Mouse (Mus musculus): ENCODE measurements at regions not wholly inside any gene's neighbourhood (a gene's known extent, or its start where the extent isn't known, plus 50 kb on each side); places are given as distances from the start of the nearest gene placed in this dataset.

- Histone ChIP-seq H3K27ac (ENCODE audit: low read length) (no peak overlapping the region), H3K27me3 (ENCODE audit: control insufficient read depth, insufficient read depth, low read depth, low read length) (peaks cover 18% of the 10 kb centered on the region), H3K9me3 (ENCODE audit: control insufficient read depth, low read length) (no peaks in the 10 kb centered on the region), H3K36me3 (ENCODE audit: control insufficient read depth, insufficient read depth, low read length) (no peaks in the 10 kb centered on the region), H3K4me3 (ENCODE audit: low read length) (no peak overlapping the region), H3K4me1 (replicated peaks; ENCODE audit: control insufficient read depth, insufficient read depth, low read length) (no peaks in the 10 kb centered on the region; the same call in 1 of the 2 replicates), H3K4me2 (ENCODE audit: low read depth, low read length) (no peak overlapping the region), H3K9ac (ENCODE audit: low read length) (no peak overlapping the region)
- WGBS, result 60% methylated on average over 3 of the region's 3 CpGs
- no peak for ATAC-seq (ENCODE audit: low read depth)
These were observed 114.4 kb downstream of the H2afy start for GRCm38 (mm10) chr13:56021716-56022115.

DNA sequence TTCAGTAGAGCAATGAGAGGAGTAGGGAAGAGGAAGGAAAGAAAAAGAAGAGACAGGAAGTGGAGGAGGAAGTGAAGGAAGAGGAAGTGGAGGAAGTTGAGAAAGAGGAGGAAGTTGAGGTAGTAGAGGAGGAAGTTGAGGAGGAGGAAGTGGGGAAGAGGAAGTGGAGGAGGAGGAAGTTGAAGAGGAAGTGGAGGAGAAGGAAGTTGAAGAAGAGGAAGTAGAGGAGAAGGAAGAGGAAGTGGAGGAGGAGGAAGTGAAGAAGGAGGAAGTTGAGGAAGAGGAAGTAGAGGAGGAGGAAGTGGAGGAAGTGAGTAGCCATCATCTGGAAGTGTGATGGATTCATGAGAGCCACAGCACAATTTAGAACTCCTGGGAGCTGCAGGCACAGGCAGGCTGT lies 122.2 kb downstream of the H2afy start:
- no peak overlapping the region for H3K4me3 ChIP-seq (ENCODE audit: low read length)
- no peaks in the 10 kb centered on the region for H3K4me1 ChIP-seq (replicated peaks; ENCODE audit: control insufficient read depth, insufficient read depth, low read length)
- H3K27ac ChIP-seq (ENCODE audit: low read length), result no peak overlapping the region
- H3K36me3 ChIP-seq (ENCODE audit: control insufficient read depth, insufficient read depth, low read length), result no peaks in the 10 kb centered on the region
- no peaks in the 10 kb centered on the region for H3K9me3 ChIP-seq (ENCODE audit: control insufficient read depth, low read length)
- H3K27me3 ChIP-seq (ENCODE audit: control insufficient read depth, insufficient read depth, low read depth, low read length), result peaks cover 3% of the 10 kb centered on the region
- H3K4me2 ChIP-seq (ENCODE audit: low read depth, low read length), result no peak overlapping the region
- no peak overlapping the region for H3K9ac ChIP-seq (ENCODE audit: low read length)
- ATAC-seq (ENCODE audit: low read depth), result no peak

- ATAC-seq (ENCODE audit: low read depth), result no peak; the same call in 1 of the 2 replicates
- no peaks in the 10 kb centered on the region; the same call in 1 of the 2 replicates for H3K4me1 ChIP-seq (replicated peaks; ENCODE audit: control insufficient read depth, insufficient read depth, low read length)
- no peak overlapping the region for H3K4me2 ChIP-seq (ENCODE audit: low read depth, low read length)
- H3K9me3 ChIP-seq (ENCODE audit: control insufficient read depth, low read length), result no peaks in the 10 kb centered on the region
- H3K4me3 ChIP-seq (ENCODE audit: low read length), result no peak overlapping the region
- no peak overlapping the region for H3K27ac ChIP-seq (ENCODE audit: low read length)
- H3K36me3 ChIP-seq (ENCODE audit: control insufficient read depth, insufficient read depth, low read length), result no peaks in the 10 kb centered on the region
- H3K9ac ChIP-seq (ENCODE audit: low read length), result no peak overlapping the region
- H3K27me3 ChIP-seq (ENCODE audit: control insufficient read depth, insufficient read depth, low read depth, low read length), result peaks cover 4% of the 10 kb centered on the region; the same call in 1 of the 2 replicates
- WGBS, result 24% methylated on average over 6 of the region's 6 CpGs
These were observed 125.7 kb downstream of the H2afy start for GRCm38 (mm10) chr13:56010416-56010815.

GRCm38 (mm10) chr13:56006827-56007226 lies 129.3 kb downstream of the H2afy start:
- no peak for ATAC-seq (ENCODE audit: low read depth)
- no peak overlapping the region for H3K4me3 ChIP-seq (ENCODE audit: low read length)
- H3K4me1 ChIP-seq (replicated peaks; ENCODE audit: control insufficient read depth, insufficient read depth, low read length), result peaks cover 3% of the 10 kb centered on the region; the same call in 1 of the 2 replicates
- no peak overlapping the region for H3K9ac ChIP-seq (ENCODE audit: low read length)
- H3K9me3 ChIP-seq (ENCODE audit: control insufficient read depth, low read length), result no peaks in the 10 kb centered on the region
- no peak overlapping the region for H3K4me2 ChIP-seq (ENCODE audit: low read depth, low read length)
- no peaks in the 10 kb centered on the region for H3K36me3 ChIP-seq (ENCODE audit: control insufficient read depth, insufficient read depth, low read length)
- 71% methylated on average over 2 of the region's 2 CpGs for WGBS
- peaks cover 5% of the 10 kb centered on the region; the same call in 1 of the 2 replicates for H3K27me3 ChIP-seq (ENCODE audit: control insufficient read depth, insufficient read depth, low read depth, low read length)
- no peak overlapping the region for H3K27ac ChIP-seq (ENCODE audit: low read length)

DNA sequence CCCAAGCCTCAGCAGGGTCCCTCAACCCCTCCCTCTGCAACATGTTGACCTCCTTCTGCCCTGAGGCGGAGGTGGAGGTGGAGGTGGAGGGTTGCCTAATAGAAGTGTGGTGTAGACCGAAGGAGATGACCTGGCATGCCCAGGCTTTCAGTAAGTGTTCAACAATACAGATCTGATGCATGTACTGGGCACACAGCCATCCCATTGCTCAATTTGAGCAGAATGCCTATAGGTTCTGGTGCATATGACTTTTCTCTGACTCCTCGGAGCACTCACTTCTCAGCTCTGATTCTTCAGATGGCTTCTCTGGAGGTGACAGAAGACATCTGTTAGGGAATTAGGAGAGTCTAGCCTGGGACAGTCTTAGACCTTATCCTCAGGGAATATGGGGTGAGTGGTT lies 130.4 kb downstream of the H2afy start:
- H3K4me2 ChIP-seq (ENCODE audit: low read depth, low read length), result no peak overlapping the region
- no peaks in the 10 kb centered on the region for H3K36me3 ChIP-seq (ENCODE audit: control insufficient read depth, insufficient read depth, low read length)
- 43% methylated on average over 3 of the region's 3 CpGs for WGBS
- peaks cover 7% of the 10 kb centered on the region; the same call in 1 of the 2 replicates for H3K27me3 ChIP-seq (ENCODE audit: control insufficient read depth, insufficient read depth, low read depth, low read length)
- no peak overlapping the region for H3K27ac ChIP-seq (ENCODE audit: low read length)
- no peak overlapping the region for H3K4me3 ChIP-seq (ENCODE audit: low read length)
- H3K9me3 ChIP-seq (ENCODE audit: control insufficient read depth, low read length), result no peaks in the 10 kb centered on the region
- H3K9ac ChIP-seq (ENCODE audit: low read length), result no peak overlapping the region
- ATAC-seq (ENCODE audit: low read depth), result peak; percentile 66
- H3K4me1 ChIP-seq (replicated peaks; ENCODE audit: control insufficient read depth, insufficient read depth, low read length), result peaks cover 3% of the 10 kb centered on the region; the same call in 1 of the 2 replicates

- H3K9me3 ChIP-seq (ENCODE audit: control insufficient read depth, low read length), result no peaks in the 10 kb centered on the region
- no peak overlapping the region for H3K9ac ChIP-seq (ENCODE audit: low read length)
- 53% methylated on average over 18 of the region's 18 CpGs for WGBS
- peaks cover 7% of the 10 kb centered on the region; the same call in 1 of the 2 replicates for H3K27me3 ChIP-seq (ENCODE audit: control insufficient read depth, insufficient read depth, low read depth, low read length)
- H3K4me1 ChIP-seq (replicated peaks; ENCODE audit: control insufficient read depth, insufficient read depth, low read length), result peaks cover 3% of the 10 kb centered on the region; the same call in 1 of the 2 replicates
- H3K36me3 ChIP-seq (ENCODE audit: control insufficient read depth, insufficient read depth, low read length), result no peaks in the 10 kb centered on the region
- 0 out of 2 replicates have a peak overlapping the region, but pooled peaks have one; percentile 8 for H3K4me2 ChIP-seq (ENCODE audit: low read depth, low read length)
- H3K27ac ChIP-seq (ENCODE audit: low read length), result no peak overlapping the region
- peak; percentile 87 for ATAC-seq (ENCODE audit: low read depth)
- no peak overlapping the region for H3K4me3 ChIP-seq (ENCODE audit: low read length)
These were observed 132.3 kb downstream of the H2afy start for GRCm38 (mm10) chr13:56003724-56004393.

GRCm38 (mm10) chr13:55995255-55995654 lies 140.9 kb downstream of the H2afy start:
- Histone ChIP-seq H3K4me2 (ENCODE audit: low read depth, low read length) (no peak overlapping the region), H3K36me3 (ENCODE audit: control insufficient read depth, insufficient read depth, low read length) (no peaks in the 10 kb centered on the region), H3K27ac (ENCODE audit: low read length) (no peak overlapping the region), H3K4me3 (ENCODE audit: low read length) (no peak overlapping the region), H3K4me1 (replicated peaks; ENCODE audit: control insufficient read depth, insufficient read depth, low read length) (no peaks in the 10 kb centered on the region), H3K27me3 (ENCODE audit: control insufficient read depth, insufficient read depth, low read depth, low read length) (no peaks in the 10 kb centered on the region; the same call in 1 of the 2 replicates), H3K9ac (ENCODE audit: low read length) (no peak overlapping the region), H3K9me3 (ENCODE audit: control insufficient read depth, low read length) (no peaks in the 10 kb centered on the region)
- WGBS, result 76% methylated on average over 4 of the region's 4 CpGs
- no peak for ATAC-seq (ENCODE audit: low read depth)

DNA sequence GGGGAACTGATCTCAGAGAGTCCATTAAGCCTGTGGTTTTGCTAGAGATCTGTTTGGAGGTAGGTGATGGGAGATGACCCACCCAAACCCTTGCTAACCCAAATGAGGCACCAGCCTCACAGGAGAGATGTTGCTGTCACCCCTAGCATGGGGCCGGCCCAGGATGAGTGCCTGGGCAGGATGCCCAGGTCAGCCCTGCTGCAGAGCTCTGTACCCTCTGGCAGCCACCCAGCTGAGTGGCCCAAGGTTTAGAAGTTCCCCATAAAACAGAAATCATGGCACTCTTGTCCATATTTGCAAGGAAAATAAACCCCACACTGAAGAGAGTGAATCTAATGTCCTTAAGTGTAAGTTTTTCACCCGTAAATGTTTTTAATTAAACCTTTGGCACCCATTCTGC lies 141.7 kb downstream of the H2afy start:
- no peak for ATAC-seq (ENCODE audit: low read depth)
- Histone ChIP-seq H3K4me1 (replicated peaks; ENCODE audit: control insufficient read depth, insufficient read depth, low read length) (no peaks in the 10 kb centered on the region), H3K27me3 (ENCODE audit: control insufficient read depth, insufficient read depth, low read depth, low read length) (no peaks in the 10 kb centered on the region; the same call in 1 of the 2 replicates), H3K27ac (ENCODE audit: low read length) (no peak overlapping the region), H3K36me3 (ENCODE audit: control insufficient read depth, insufficient read depth, low read length) (no peaks in the 10 kb centered on the region), H3K9me3 (ENCODE audit: control insufficient read depth, low read length) (no peaks in the 10 kb centered on the region), H3K4me2 (ENCODE audit: low read depth, low read length) (no peak overlapping the region), H3K9ac (ENCODE audit: low read length) (no peak overlapping the region), H3K4me3 (ENCODE audit: low read length) (no peak overlapping the region)
- WGBS, result 65% methylated on average over 2 of the region's 2 CpGs

- H3K4me1 ChIP-seq (replicated peaks; ENCODE audit: control insufficient read depth, insufficient read depth, low read length), result no peaks in the 10 kb centered on the region; the same call in 1 of the 2 replicates
- ATAC-seq (ENCODE audit: low read depth), result 0 out of 2 replicates have a peak, but pooled peaks have one; percentile 15
- H3K4me2 ChIP-seq (ENCODE audit: low read depth, low read length), result no peak overlapping the region
- no peaks in the 10 kb centered on the region for H3K36me3 ChIP-seq (ENCODE audit: control insufficient read depth, insufficient read depth, low read length)
- H3K9me3 ChIP-seq (ENCODE audit: control insufficient read depth, low read length), result no peaks in the 10 kb centered on the region
- no peak overlapping the region for H3K27ac ChIP-seq (ENCODE audit: low read length)
- no peak overlapping the region for H3K4me3 ChIP-seq (ENCODE audit: low read length)
- 80% methylated on average over 9 of the region's 9 CpGs for WGBS
- no peak overlapping the region for H3K9ac ChIP-seq (ENCODE audit: low read length)
- H3K27me3 ChIP-seq (ENCODE audit: control insufficient read depth, insufficient read depth, low read depth, low read length), result no peaks in the 10 kb centered on the region; the same call in 1 of the 2 replicates
These were observed 143.5 kb downstream of the H2afy start for GRCm38 (mm10) chr13:55992699-55993098.

Measured in lung, embryonic 16.5 days (tissue).